9 mouse cellular contexts compared by ENCODE assay signal in the genomic region with DNA sequence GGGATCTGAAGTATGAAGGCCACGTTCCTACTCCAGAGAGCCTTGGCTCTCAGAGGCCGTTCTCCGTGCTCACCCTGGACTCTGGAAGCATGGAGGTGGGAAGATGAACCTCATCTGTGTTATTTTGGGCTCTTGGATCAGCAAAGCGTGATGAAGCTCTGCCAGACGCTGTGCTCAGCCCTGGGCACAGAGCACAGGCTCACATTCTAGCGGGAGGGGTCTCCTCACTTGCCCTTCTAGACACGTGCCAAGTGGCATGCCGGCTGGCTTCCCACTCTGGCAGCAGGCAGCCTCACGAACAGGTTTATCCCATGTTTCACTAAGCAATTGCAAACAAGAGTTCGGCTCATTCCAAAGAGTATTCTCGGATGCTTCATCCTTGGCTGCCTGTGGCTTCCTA.
A peak's percentile ranks its signal among the peaks of the same experiment; 100 is the strongest.
DNase-seq lines count a peak whose midpoint lies in the region; ATAC-seq and TF ChIP-seq lines count a peak whose summit lies in the region.
"Had no signal": no experiment of that assay in that cellular context is flagged by ENCODE, and none has a peak within 500 bp of the region (broad histone marks: within the 10 kb centered on the region; RNA-seq: fewer than 3 reads in every experiment).

No protein-coding gene starts in this region.

- no peak overlapping the region for H3K27ac ChIP-seq in thymus, adult 2 months (ENCODE audit: control insufficient read depth, insufficient read depth, low read length)
- no peak overlapping the region for H3K27ac ChIP-seq in liver, postnatal 0 days (ENCODE audit: low read depth)
- H3K27ac ChIP-seq: stomach, embryonic 15.5 days had no signal

- intact Hi-C loops in gastrocnemius, postnatal 14 days (cut with DNase I; ENCODE audit: low total_unique reads) = no loop called here

- no peaks in the 10 kb centered on the region for H3K4me1 ChIP-seq in thymus, adult 2 months (replicated peaks; ENCODE audit: control insufficient read depth, insufficient read depth, low read length)
- H3K4me1 ChIP-seq in liver, postnatal 0 days (ENCODE audit: insufficient read depth) = no peaks in the 10 kb centered on the region

- no peaks in the 10 kb centered on the region for H3K36me3 ChIP-seq in thymus, adult 2 months (ENCODE audit: control insufficient read depth, insufficient read depth, low read length)
- H3K36me3 ChIP-seq in liver, postnatal 0 days (replicated peaks; ENCODE audit: insufficient read depth, low read length) = no peaks in the 10 kb centered on the region

- no peak overlapping the region for H3K4me3 ChIP-seq in thymus, adult 2 months (ENCODE audit: control insufficient read depth, insufficient read depth, low read length)
- H3K4me3 ChIP-seq in liver, postnatal 0 days (ENCODE audit: low read depth, low read length) = no peak overlapping the region
- H3K4me3 ChIP-seq: stomach, embryonic 15.5 days had no signal

- TF ChIP-seq EP300 in liver, postnatal 0 days (IDR thresholded peaks at IDR 0.05; ENCODE audit: low read depth) = no peak

- no peak overlapping the region for H3K9ac ChIP-seq in liver, postnatal 0 days (replicated peaks)
- H3K9ac ChIP-seq: stomach, embryonic 15.5 days had no signal

- WGBS in thymus, adult 2 months = 97% methylated on average over 11 of the region's 11 CpGs
- 79% methylated on average over 11 of the region's 11 CpGs for WGBS in liver, postnatal 0 days (ENCODE audit: insufficient replicate concordance)

- H3K9me3 ChIP-seq in liver, postnatal 0 days (ENCODE audit: low read length) = no peaks in the 10 kb centered on the region
- H3K9me3 ChIP-seq: stomach, embryonic 15.5 days had no signal

- TF ChIP-seq CTCF in thymus, adult 2 months (IDR thresholded peaks at IDR 0.05; ENCODE audit: borderline replicate concordance, control insufficient read depth, extremely low read depth, insufficient read depth, low read length, poor library complexity) = no peak
- TF ChIP-seq CTCF in liver, postnatal 0 days (IDR thresholded peaks at IDR 0.05; ENCODE audit: low read depth) = no peak

- TF ChIP-seq POLR2A in thymus, adult 2 months (IDR thresholded peaks at IDR 0.05; ENCODE audit: control insufficient read depth, extremely low read depth, insufficient read depth, low read length, poor library complexity) = no peak

- ATAC-seq in liver, postnatal 0 days = no peak

- H3K27me3 ChIP-seq in thymus, adult 2 months (ENCODE audit: control insufficient read depth, insufficient read depth, low read length) = no peaks in the 10 kb centered on the region
- H3K27me3 ChIP-seq in liver, postnatal 0 days (ENCODE audit: insufficient read depth, low read length) = no peaks in the 10 kb centered on the region
- H3K27me3 ChIP-seq: stomach, embryonic 15.5 days had no signal

- H3K4me2 ChIP-seq in liver, postnatal 0 days (ENCODE audit: low read depth, low read length) = no peak overlapping the region
- H3K4me2 ChIP-seq: stomach, embryonic 15.5 days had no signal

- DNase-seq in urinary bladder, postnatal 14 days (ENCODE audit: low spot score) = peak; percentile 26
- no peak for DNase-seq in urinary bladder, adult 2 months (ENCODE audit: low spot score)
- DNase-seq in gastrocnemius, postnatal 14 days = peak; percentile 77
- peak; percentile 11 for DNase-seq in left cerebral cortex, adult 11 months (ENCODE audit: low spot score)
- no peak for DNase-seq in thymus, adult 2 months
- DNase-seq in liver, postnatal 0 days = no peak
- DNase-seq in thymus, postnatal 36 days = no peak
- no peak for DNase-seq in embryo, embryonic 10 days (ENCODE audit: low spot score)

Comparison
In these comparisons a context has a peak if more than half of its experiments do, and no peak if none do; other contexts are left out.
1. DNase-seq: peak in urinary bladder, postnatal 14 days (single experiment), gastrocnemius, postnatal 14 days (single experiment) and left cerebral cortex, adult 11 months (single experiment); none in urinary bladder, adult 2 months (single experiment), thymus, adult 2 months (single experiment), liver, postnatal 0 days (single experiment), thymus, postnatal 36 days (0 of 2) and embryo, embryonic 10 days (single experiment).